Mouse (Mus musculus) heart, embryonic 13.5 days (tissue): ENCODE data around the gene Tmbim7. TPM values are rescaled to one million over a fixed set of nuclear protein-coding genes. Genes with fewer than 3 reads are reported as not detected.
A peak's percentile ranks its signal among the peaks of the same experiment; 100 is the strongest.

Source experiments
- ATAC-seq: fragments of 200-750 bp; cut with Nextera tagmentation; 2 replicates; pipeline ENCODE4 v1.8.0; 2017; ENCODE audit warnings: moderate TSS enrichment; ENCODE audit not compliant: insufficient number of reproducible peaks, low FRiP score, low TSS enrichment; ENCODE audit errors: extremely low read depth
- H3K27ac ChIP-seq: fragments of 300-500 bp; sonication (generic); replicated peaks from 2 replicates; pipeline ENCODE4 v1.5.1; 2015; ENCODE audit warnings: moderate library complexity, mild to moderate bottlenecking, inconsistent platforms
- H3K27me3 ChIP-seq: fragments of 300-500 bp; sonication (generic); replicated peaks from 2 replicates; pipeline ENCODE4 v1.6.1; 2015; ENCODE audit warnings: mild to moderate bottlenecking, inconsistent platforms
- H3K36me3 ChIP-seq: fragments of 300-500 bp; sonication (generic); 2 replicates; pipeline ENCODE4 v1.6.1; 2015; ENCODE audit warnings: mild to moderate bottlenecking, inconsistent platforms
- H3K4me1 ChIP-seq: fragments of 300-500 bp; sonication (generic); 2 replicates; pipeline ENCODE4 v1.6.1; 2015; ENCODE audit warnings: inconsistent platforms
- H3K4me2 ChIP-seq: fragments of 300-500 bp; sonication (generic); 2 replicates; pipeline ENCODE4 v1.6.1; 2015; ENCODE audit warnings: inconsistent platforms, mild to moderate bottlenecking, moderate library complexity
- H3K4me3 ChIP-seq: fragments of 300-500 bp; sonication (generic); 2 replicates; pipeline ENCODE4 v1.5.1; 2015; ENCODE audit warnings: moderate library complexity, mild to moderate bottlenecking, inconsistent platforms
- H3K9ac ChIP-seq: fragments of 300-500 bp; sonication (generic); 2 replicates; pipeline ENCODE4 v1.6.1; 2015; ENCODE audit warnings: inconsistent platforms, mild to moderate bottlenecking, moderate library complexity
- H3K9me3 ChIP-seq: fragments of 300-500 bp; sonication (generic); 2 replicates; pipeline ENCODE4 v1.6.1; 2016; ENCODE audit warnings: inconsistent platforms
- WGBS: fragments of 180-500 bp; shearing (Covaris S2); methylation state at CpG from one replicate; pipeline ENCODE4 v1.1.7; 2015; ENCODE audit warnings: mixed read lengths; 5-methylcytosine and 5-hydroxymethylcytosine counted together
- microRNA-seq: library from miRNA; unstranded; fragments of <30 nt; microRNA quantifications from one replicate; pipeline ENCODE4, GENCODE M21; 2016
- polyA plus RNA-seq: library from polyadenylated mRNA; unstranded; fragments of >200 nt; fragmentation: Nextera tagmentation; extraction: Ambion mirVana; gene quantifications from 2 replicates; pipeline ENCODE4 v1.2.1, GENCODE M21; 2015

The Tmbim7 gene
- polyA plus RNA-seq, 1 experiment from 2014 or later = not detected

DNA sequence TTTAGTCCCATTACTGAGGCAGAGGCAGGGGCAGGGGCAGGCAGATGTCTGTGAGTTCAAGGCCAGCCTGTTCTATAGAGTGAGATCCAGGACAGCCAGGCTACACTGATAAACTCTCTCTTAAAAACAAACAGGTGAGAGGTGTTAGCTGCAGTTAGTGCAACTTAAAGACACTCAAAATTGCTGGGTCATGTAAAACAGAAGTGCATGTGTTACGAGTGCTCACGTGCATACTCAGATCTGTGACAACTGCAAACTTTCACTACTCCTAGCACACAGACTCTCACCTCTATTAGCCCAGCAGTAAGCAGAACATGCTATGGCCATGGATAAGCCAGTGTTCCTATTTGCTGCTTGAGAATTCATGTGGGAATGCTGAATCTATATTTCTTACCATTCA, 72.4 kb downstream of the Tmbim7 start:
- Histone ChIP-seq H3K27ac (peak overlapping the region; percentile 12; the same call in 1 of the 2 replicates), H3K36me3 (peaks cover 59% of the 10 kb centered on the region), H3K9ac (no peak overlapping the region), H3K27me3 (no peaks in the 10 kb centered on the region), H3K9me3 (no peaks in the 10 kb centered on the region), H3K4me1 (peaks cover 15% of the 10 kb centered on the region), H3K4me3 (no peak overlapping the region), H3K4me2 (no peak overlapping the region)
- 79% methylated on average over 2 of the region's 2 CpGs for WGBS
- ATAC-seq = no peak

DNA sequence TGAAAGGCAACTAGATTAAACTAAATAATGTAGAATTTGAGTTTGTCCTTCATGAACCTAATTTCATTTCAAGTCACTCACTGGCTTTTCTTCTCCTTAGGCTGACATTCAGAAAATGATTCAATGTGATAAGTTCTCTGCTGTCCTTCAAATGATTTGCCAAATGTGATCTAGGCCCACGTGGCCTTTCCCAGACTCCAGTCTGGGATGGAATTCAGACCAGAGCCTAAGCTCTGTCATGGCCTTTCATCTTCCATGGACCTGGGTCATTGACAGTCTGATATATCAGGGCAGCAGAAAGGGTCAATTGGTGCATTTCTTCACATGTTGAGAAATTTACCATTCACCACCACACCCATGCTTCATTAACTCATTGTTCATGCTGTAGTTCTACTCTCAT, 74.5 kb downstream of the Tmbim7 start:
- Histone ChIP-seq H3K27ac (no peak overlapping the region), H3K9me3 (no peaks in the 10 kb centered on the region), H3K36me3 (peaks cover 42% of the 10 kb centered on the region), H3K4me2 (no peak overlapping the region), H3K27me3 (no peaks in the 10 kb centered on the region), H3K4me3 (no peak overlapping the region), H3K9ac (no peak overlapping the region), H3K4me1 (peaks cover 15% of the 10 kb centered on the region)
- 76% methylated on average over 1 of the region's 1 CpGs for WGBS
- ATAC-seq = no peak

DNA sequence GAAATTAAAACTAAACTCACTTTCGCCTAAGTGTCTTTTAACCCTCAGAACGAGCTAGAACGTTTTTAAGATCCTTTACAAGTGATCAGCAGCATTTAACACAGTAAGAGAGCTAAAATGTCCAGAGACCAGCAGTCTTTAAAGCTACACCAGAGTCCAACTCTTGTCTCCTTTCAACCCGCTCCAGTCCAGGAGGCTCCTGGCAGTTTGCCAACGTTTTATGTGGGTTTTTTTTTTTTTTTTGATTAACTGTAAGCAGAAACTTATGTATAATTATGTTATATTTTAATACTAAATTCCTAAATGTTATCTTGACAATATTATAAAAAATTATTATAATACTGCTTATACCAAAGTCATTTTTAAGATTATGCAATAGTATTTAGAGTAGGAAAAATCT, 77.8 kb downstream of the Tmbim7 start:
- no peak for ATAC-seq
- 65% methylated on average over 5 of the region's 5 CpGs for WGBS
- Histone ChIP-seq H3K27me3 (no peaks in the 10 kb centered on the region), H3K4me1 (no peaks in the 10 kb centered on the region), H3K27ac (no peak overlapping the region), H3K4me2 (no peak overlapping the region), H3K4me3 (no peak overlapping the region), H3K9ac (no peak overlapping the region), H3K9me3 (no peaks in the 10 kb centered on the region), H3K36me3 (peaks cover 33% of the 10 kb centered on the region)

Small RNA genes within 50 kb of the gene (microRNA-seq; reads per million reads assigned to microRNA genes)
- gene Gm22926 = not detected
- not detected for gene Gm26238

Other genes with a start within 250 kb of the Tmbim7 start
- gene Fam133b, start 107.3 kb upstream of the Tmbim7 start, polyA plus RNA-seq = 15.2 and 15.7 TPM in 2 replicates
- gene 1700109H08Rik, start 79.6 kb upstream of the Tmbim7 start, polyA plus RNA-seq = 1.3 and 1.9 TPM in 2 replicates
- 9.7 and 13.0 TPM in 2 replicates for gene Pex1, start 55.1 kb upstream of the Tmbim7 start, polyA plus RNA-seq
- 8.3 and 8.8 TPM in 2 replicates for gene Rbm48, start 54.6 kb upstream of the Tmbim7 start, polyA plus RNA-seq
- 55.7 and 60.8 TPM in 2 replicates for gene Gatad1, start 6.0 kb downstream of the Tmbim7 start, polyA plus RNA-seq
- 6.0 and 6.1 TPM in 2 replicates for gene Ankib1, start 151.7 kb downstream of the Tmbim7 start, polyA plus RNA-seq
- gene Krit1, start 152.0 kb downstream of the Tmbim7 start, polyA plus RNA-seq = 33.2 and 35.9 TPM in 2 replicates
- 0.23 and 0.27 TPM in 2 replicates for gene Lrrd1, start 194.0 kb downstream of the Tmbim7 start, polyA plus RNA-seq
- 5.2 TPM in 2 replicates for gene Mterf1a, start 242.8 kb downstream of the Tmbim7 start, polyA plus RNA-seq